Mouse (Mus musculus): Measurements from ENCODE around the gene Ooep. TPM values are rescaled to one million over a fixed set of nuclear protein-coding genes. Genes with fewer than 3 reads are reported as not detected.
"Not testable (repeated sequence)": the region's sequence is repeated elsewhere in the genome, so short reads cannot be mapped to it uniquely, and the experiment has no call there.

Gene Ooep
- polyA plus RNA-seq, 1 experiment from 2014 or later, result 0.37 TPM

DNA sequence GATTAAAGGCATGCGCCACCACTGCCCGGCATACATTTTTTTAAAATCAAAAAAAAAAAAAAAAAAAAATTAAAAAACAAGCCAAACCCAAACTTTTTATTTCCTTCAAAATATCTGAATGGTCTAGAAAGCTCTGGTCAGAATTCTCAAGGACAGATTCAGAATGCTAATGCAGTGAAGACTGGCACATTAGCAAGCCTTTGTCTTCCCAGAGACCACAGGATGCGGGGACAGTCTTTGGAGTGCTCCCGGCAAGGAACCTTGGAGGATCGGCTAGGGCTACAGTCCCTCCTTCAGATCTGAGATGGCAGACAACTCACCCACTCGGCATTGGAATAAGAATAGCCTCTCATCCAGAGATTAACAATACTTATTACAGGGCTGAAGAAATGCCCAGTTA, 13.8 kb downstream of the Ooep start:
- Histone ChIP-seq H3K9ac (no peak overlapping the region), H3K27ac (no peak overlapping the region), H3K27me3 (replicated peaks) (no peaks in the 10 kb centered on the region), H3K4me3 (replicated peaks) (no peak overlapping the region), H3K9me3 (no peaks in the 10 kb centered on the region), H3K36me3 (no peaks in the 10 kb centered on the region), H3K4me1 (no peaks in the 10 kb centered on the region), H3K4me2 (no peak overlapping the region)
- no peak for ATAC-seq (ENCODE audit: insufficient read depth, low FRiP score, low read depth)
- WGBS, result 85% methylated on average over 6 of the region's 6 CpGs

DNA sequence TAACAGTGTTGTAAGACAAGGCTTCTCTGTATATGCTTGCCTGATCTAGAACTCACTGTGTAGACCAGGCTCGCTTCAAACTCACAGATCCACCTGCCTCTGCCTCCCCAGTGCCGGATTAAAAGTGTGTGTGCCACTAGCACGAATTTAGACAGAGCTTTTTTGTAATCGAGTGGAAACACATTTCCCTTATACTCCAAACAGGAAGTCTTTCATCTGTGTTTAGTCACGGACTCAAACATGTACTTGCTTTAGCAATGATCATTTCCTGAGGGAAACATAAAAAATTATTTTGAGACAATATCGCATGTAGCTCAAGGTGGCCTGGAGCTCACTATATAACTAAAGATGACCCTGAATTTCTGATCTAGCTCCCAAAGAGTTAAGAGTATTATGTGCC, 15.2 kb downstream of the Ooep start:
- no peaks in the 10 kb centered on the region for H3K36me3 ChIP-seq
- H3K9ac ChIP-seq, result no peak overlapping the region
- 55% methylated on average over 6 of the region's 6 CpGs for WGBS
- no peak overlapping the region for H3K4me3 ChIP-seq (replicated peaks)
- no peak overlapping the region for H3K4me2 ChIP-seq
- H3K27ac ChIP-seq, result no peak overlapping the region
- no peaks in the 10 kb centered on the region for H3K9me3 ChIP-seq
- no peak for ATAC-seq (ENCODE audit: insufficient read depth, low FRiP score, low read depth)
- H3K4me1 ChIP-seq, result no peaks in the 10 kb centered on the region
- H3K27me3 ChIP-seq (replicated peaks), result no peaks in the 10 kb centered on the region

DNA sequence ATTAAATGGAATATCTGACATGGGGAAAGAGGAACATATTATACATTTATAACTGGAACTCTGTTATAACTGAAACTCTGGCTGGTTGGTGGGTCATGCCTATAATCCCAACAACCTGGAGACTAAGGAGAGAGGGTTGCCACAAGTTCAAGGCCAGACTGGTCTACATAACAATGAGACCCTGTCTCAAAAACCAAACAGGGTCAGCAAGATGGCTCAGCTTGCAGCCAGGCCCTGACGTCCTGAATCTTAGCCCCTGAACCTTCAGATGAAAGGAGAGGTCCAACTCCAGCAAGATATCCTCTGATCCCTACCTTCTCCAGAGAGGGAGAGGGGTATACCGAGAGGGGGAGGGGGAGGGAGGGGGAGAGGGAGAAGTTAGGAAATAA, 18.0 kb downstream of the Ooep start:
- Histone ChIP-seq H3K4me2 (no peak overlapping the region), H3K4me1 (no peaks in the 10 kb centered on the region), H3K9ac (no peak overlapping the region), H3K4me3 (replicated peaks) (no peak overlapping the region), H3K27ac (no peak overlapping the region), H3K36me3 (no peaks in the 10 kb centered on the region), H3K27me3 (replicated peaks) (no peaks in the 10 kb centered on the region), H3K9me3 (no peaks in the 10 kb centered on the region)
- ATAC-seq (ENCODE audit: insufficient read depth, low FRiP score, low read depth), result no peak
- WGBS, result 46% methylated on average over 2 of the region's 2 CpGs

DNA sequence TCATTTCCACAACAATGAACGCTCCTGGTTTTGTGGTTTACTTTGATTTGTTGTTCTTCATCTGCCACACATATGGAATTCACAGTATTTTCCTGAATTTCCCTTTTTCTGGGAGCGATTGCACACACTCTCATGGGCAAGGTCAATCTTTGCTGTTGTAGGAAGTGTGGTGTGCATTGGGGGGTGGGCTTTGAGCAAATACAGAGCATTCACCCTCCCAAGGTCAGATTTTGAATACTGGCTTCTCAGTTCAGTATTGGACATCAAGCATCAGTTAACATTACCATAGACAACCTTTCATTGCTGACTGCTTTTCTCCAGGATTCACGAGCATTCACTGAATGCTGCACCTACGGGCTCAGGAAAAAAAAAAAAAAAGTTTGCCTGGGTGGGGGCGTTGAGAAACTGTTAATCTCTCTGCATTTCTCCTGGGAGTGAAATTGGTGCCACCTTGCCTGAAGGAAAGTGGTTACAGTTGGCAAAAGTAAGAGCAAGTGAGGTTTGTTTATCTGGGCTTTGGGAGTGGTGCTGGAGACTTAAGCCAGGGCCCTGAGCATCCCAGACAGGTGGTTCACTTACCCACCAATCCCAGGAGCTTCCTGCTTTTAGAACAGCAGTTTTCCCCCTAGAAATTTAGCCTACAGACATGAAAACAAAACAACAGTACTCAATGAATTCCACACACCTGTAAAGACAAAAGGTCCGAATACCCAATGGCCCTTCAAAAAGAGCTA, 18.6 kb downstream of the Ooep start:
- no peaks in the 10 kb centered on the region for H3K27me3 ChIP-seq (replicated peaks)
- WGBS, result 72% methylated on average over 6 of the region's 6 CpGs
- H3K27ac ChIP-seq, result no peak overlapping the region
- H3K4me2 ChIP-seq, result no peak overlapping the region
- no peak overlapping the region for H3K9ac ChIP-seq
- H3K36me3 ChIP-seq, result no peaks in the 10 kb centered on the region
- H3K4me3 ChIP-seq (replicated peaks), result no peak overlapping the region
- ATAC-seq (ENCODE audit: insufficient read depth, low FRiP score, low read depth), result no peak
- no peaks in the 10 kb centered on the region for H3K9me3 ChIP-seq
- H3K4me1 ChIP-seq, result no peaks in the 10 kb centered on the region

DNA sequence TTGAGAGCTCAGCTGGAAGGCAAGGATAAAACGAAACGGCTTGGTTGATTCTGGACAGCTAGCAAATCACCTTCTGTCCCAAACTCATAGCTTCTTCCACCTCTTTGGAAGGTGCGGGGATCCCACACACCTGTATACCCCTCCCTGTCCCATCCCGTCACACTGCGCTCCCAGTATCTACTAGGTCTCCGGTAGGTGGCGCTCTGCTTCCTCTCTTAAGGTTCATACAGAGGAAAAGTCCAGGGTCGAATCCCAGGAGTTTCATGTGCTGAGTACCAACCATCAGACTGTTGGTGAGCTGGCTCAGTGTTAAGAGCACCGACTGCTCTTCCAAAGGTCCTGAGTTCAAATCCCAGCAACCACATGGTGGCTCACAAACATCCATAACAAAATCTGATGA, 20.5 kb downstream of the Ooep start:
- Histone ChIP-seq H3K27ac (no peak overlapping the region), H3K9me3 (no peaks in the 10 kb centered on the region), H3K36me3 (no peaks in the 10 kb centered on the region), H3K4me2 (no peak overlapping the region), H3K27me3 (replicated peaks) (no peaks in the 10 kb centered on the region), H3K9ac (no peak overlapping the region), H3K4me1 (no peaks in the 10 kb centered on the region), H3K4me3 (replicated peaks) (no peak overlapping the region)
- WGBS, result 15% methylated on average over 9 of the region's 9 CpGs
- ATAC-seq (ENCODE audit: insufficient read depth, low FRiP score, low read depth), result no peak

DNA sequence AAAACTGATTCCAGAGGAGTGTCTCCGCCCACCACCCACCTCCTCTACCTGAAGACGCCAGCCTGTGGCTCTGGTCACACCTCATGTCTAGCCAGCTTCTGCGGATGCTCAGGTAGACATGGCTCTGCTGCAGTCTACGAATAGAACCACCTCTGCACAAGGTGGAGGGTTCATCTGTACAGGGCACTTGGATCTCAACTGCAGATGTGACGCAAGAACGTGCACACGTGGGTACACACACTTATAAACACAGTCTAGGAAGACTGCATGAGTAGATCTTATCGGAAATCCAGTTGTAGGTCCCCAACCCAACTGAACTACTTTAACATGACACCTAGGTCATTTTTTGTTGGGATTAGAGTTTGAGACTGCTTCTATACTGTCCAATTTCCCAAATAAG, 22.9 kb downstream of the Ooep start, which contains the start of gene Gsta2:
Gene Gsta2, minus strand, starts transcription at position 178 of the 400 bp plus-strand sequence.
- no peak within 1 kb of the TSS for H3K4me3 ChIP-seq (replicated peaks)
- no peaks in the 10 kb centered on the region for H3K9me3 ChIP-seq
- no peaks in the 10 kb centered on the region for H3K4me1 ChIP-seq
- no peak for ATAC-seq (ENCODE audit: insufficient read depth, low FRiP score, low read depth)
- H3K4me2 ChIP-seq, result no peak within 1 kb of the TSS
- WGBS, result 87% methylated on average over 8 of the region's 8 CpGs
- H3K9ac ChIP-seq, result no peak within 1 kb of the TSS
- H3K36me3 ChIP-seq, result no peaks in the 10 kb centered on the region
- no peaks in the 10 kb centered on the region for H3K27me3 ChIP-seq (replicated peaks)
- H3K27ac ChIP-seq, result no peak within 1 kb of the TSS

DNA sequence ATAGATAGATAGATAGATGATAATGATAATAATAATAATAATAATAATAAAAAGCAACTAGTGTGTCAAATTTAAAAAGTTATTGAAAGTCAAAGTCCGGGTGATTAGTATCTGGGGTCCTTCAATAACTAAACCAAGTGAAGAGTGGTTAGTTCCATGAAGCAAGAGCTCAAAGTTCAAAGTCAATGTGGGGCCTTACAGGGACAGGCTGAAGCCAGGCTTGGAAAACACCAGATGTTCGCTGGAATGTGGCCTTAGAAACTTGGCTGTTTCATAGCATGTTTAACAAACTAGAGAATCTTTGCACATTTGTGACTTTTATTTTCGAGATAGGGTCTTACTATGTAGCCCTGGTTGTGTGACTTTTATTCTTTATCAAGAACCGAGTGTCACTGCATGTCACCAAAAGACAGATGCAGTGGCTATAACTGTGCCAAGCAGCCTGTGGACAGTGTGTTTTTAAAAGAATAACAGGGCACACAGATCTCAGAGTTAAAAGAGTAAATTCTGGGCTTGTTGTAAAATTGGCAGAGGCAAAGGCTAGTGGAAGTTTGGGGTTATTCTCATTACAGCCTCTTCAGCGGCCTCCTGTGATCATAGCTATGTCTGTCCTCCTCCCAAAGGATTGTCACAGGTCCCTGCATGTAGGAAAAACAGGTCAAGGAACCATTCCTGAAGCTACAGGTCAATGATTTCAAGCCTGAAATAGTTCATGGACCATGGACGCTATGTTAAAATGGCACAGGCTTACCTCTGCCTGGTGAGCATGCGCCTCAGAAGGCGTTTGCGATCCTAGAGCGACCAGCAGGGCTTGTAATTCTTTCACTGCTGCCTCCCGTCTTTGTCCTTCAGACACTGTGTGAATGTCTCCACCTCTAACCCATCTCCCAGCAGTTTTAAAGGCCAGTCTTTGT, 23.6 kb downstream of the Ooep start:
- Histone ChIP-seq H3K36me3 (no peaks in the 10 kb centered on the region), H3K4me2 (no peak overlapping the region), H3K4me3 (replicated peaks) (no peak overlapping the region), H3K9ac (no peak overlapping the region), H3K27ac (no peak overlapping the region), H3K27me3 (replicated peaks) (no peaks in the 10 kb centered on the region), H3K9me3 (no peaks in the 10 kb centered on the region), H3K4me1 (no peaks in the 10 kb centered on the region)
- no peak for ATAC-seq (ENCODE audit: insufficient read depth, low FRiP score, low read depth)
- WGBS, result 79% methylated on average over 11 of the region's 11 CpGs

DNA sequence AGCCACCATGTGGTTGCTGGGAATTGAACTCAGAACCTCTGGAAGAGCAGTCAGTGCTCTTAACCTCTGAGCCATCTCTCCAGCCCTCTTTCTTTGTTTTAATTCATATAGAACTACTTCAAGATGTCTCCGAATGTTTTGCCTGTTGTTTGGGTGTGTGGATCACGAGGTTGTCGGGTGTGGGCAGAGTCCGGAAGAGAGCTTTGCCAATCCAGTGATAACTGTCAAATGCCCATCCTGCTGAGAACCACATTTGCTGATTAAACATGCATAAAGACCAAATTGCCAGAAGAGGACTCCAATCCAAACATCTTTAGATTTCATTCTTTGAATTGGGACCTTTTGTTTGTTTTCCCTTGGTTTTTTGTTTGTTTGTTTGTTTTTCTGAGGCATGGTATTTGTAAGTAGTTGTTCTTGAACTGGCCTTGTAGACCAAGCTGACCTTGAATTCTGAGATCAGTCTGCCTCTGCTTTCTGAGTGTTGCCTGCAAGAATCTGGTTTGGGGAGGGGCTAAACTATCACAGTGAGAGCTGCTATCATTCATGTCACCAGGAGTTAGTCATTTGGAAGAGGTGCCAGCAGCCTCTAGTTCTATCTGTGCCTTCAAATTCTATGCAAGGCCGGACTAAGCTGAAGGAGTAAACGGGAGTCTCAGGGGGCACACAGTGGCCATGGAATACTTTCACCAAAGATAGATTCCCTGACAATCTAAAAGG, 26.9 kb downstream of the Ooep start:
- Histone ChIP-seq H3K36me3 (no peaks in the 10 kb centered on the region), H3K27ac (no peak overlapping the region), H3K27me3 (replicated peaks) (no peaks in the 10 kb centered on the region), H3K4me3 (replicated peaks) (no peak overlapping the region), H3K9ac (no peak overlapping the region), H3K4me1 (no peaks in the 10 kb centered on the region), H3K4me2 (no peak overlapping the region), H3K9me3 (no peaks in the 10 kb centered on the region)
- 77% methylated on average over 6 of the region's 6 CpGs for WGBS
- ATAC-seq (ENCODE audit: insufficient read depth, low FRiP score, low read depth), result no peak

DNA sequence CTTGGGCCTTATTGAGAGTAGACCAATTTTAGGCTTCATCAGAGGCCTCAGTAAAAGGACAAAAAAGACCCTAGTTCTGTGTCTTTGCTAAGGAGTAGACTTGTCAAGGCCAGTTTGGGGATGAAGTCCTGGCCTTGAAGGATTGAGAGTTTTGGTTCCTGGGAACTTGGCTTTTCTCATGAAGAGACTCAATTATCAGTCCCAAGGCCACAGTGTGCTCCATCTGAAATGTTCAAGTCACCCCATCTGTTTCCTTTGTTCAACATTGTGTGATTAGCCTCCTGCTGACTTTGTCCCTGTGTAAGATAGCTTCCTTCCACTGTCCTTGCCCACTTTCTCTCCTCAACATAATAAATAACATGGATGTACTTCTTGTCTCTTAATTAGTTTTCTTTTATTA, 28.5 kb downstream of the Ooep start:
- H3K4me3 ChIP-seq (replicated peaks); H3K36me3 ChIP-seq; H3K27ac ChIP-seq; H3K9ac ChIP-seq; H3K27me3 ChIP-seq (replicated peaks); ATAC-seq (ENCODE audit: insufficient read depth, low FRiP score, low read depth); H3K4me1 ChIP-seq; H3K9me3 ChIP-seq; H3K4me2 ChIP-seq: not testable (repeated sequence)

DNA sequence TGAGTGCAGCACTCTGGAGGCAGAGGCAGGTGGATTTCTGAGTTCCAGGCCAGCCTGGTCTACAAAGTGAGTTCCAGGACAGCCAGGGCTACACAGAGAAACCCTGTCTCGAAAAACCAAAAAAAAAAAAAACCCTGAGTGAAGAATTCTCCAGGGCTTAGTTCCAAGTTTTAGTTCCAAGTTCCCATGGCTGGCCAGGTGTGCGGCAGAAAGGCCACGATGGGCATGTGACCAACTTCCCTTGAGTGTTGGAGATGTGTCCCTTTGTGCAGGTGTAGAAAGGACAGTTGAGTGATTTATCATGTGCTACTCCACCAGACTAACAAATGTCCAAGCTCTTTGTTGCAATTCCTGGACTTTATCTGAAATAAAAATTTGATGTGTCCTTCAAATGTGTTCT, 29.4 kb downstream of the Ooep start:
- 75% methylated on average over 3 of the region's 3 CpGs for WGBS
- not testable (repeated sequence) for H3K4me2 ChIP-seq; ATAC-seq (ENCODE audit: insufficient read depth, low FRiP score, low read depth)

DNA sequence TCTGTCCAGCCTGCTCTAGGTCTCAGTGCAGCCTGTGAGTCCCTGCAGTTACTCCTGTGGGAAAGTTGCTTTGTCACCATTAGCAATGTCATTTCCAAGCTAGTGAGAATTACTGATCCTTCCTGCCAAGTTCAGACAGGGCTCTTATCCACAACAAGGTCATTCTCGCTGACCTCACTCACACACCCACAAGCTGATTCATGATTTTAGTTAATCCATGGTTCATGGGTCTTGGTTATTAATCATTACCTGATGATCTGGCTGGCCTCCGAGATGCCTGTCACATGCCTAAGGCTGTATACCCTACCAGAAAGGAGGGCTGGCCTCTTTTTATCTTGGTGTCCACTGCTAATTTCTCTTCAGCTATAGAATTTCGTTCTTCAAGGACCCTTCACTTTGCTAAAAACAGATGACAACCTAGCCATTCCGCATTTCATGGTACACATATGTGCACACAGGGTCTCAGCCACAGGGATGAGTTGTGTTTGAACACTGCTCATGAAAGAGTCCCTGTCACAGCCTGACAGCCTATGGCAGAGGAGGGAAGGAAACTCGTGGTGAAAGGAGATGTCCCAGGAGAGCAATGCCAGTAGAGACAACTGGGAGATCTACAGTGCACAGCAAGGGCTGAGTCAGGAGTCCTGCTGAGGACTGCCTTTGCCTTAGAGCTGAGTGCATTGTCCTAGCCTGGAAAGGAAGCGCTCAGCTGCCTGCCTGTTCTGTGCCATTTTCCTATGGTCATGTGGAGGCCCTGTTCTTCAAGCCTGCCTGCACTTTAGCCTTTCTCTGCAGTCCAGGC, 30.1 kb downstream of the Ooep start:
- H3K27ac ChIP-seq; ATAC-seq (ENCODE audit: insufficient read depth, low FRiP score, low read depth); H3K36me3 ChIP-seq; H3K9ac ChIP-seq; H3K9me3 ChIP-seq; H3K4me2 ChIP-seq; H3K4me3 ChIP-seq (replicated peaks); H3K27me3 ChIP-seq (replicated peaks); H3K4me1 ChIP-seq: not testable (repeated sequence)
- 51% methylated on average over 6 of the region's 6 CpGs for WGBS

More for the DNA sequence above, 29.4 kb downstream of the Ooep start:
- not testable (repeated sequence) for H3K4me3 ChIP-seq (replicated peaks); H3K4me1 ChIP-seq; H3K36me3 ChIP-seq; H3K9me3 ChIP-seq; H3K9ac ChIP-seq; H3K27me3 ChIP-seq (replicated peaks); H3K27ac ChIP-seq

Measured in stomach, embryonic 15.5 days (tissue).